Mouse (Mus musculus) kidney, adult 9 months (tissue): Measurements from ENCODE around the gene Kcnj1.

Source experiments
- DNase-seq: peaks from one replicate; pipeline ENCODE4 v3.0.0; 2022

The Kcnj1 gene

DNA sequence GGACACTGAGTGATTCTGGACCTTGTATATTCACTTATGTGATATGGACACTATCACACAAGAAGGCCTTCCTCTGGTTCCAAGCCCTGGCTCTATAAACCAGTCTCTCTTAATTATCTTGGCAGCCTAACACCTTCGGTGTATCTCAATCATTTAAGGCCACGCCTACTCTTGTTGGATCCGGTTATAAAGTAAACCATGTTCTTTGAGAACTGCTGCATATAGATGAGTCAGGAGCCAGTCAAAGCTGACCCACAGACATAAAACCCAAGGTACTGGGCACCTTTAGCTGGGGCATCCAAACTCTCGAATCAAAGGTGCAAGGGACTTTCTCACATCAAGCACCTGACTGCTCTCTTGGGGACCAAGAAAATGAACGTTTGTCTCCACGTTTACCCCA is at the start of gene Kcnj1:
Gene Kcnj1, plus strand, starts transcription at position 292 of the 400 bp plus-strand sequence.
- peak; percentile 67 for DNase-seq

DNA sequence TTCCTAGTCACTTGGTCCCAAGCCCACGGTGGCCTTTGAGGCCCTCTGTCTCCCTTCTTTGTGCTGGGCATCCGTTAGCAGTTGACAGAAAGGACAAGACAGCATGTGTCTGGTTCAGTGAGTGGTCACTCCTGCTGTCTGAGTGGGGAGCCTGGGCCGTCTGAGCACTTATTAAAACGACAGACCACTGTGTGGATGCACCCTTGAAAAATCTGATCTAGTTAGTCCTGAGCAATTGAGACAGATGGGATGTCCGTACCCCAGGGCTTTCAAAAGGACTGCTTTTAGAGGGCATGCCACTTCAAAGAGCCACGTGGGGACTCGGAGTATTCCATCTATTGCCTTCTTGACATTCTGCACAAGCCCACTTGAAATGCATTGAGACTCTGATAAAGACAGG is 48.7 kb upstream of the Kcnj1 start:
- DNase-seq = no peak

DNA sequence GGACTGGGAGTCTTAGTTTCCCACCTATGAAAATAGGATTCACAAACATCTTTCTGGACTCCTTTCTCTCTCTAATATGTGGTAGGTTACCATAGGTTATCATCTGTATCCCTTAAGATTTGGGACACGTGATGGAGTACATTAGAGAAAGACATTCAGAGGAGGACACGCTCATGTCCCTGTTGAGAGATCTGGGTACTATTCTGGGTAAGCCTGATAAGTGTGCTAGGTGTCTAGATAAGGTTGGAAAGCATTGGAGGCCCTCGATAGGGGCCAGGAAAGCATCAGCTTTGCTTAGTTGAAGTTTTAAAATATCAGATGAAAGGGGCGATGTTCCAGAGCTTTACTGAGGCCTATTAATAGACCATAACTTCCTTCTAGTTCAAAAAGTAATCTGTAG is 43.5 kb upstream of the Kcnj1 start:
- DNase-seq = no peak

DNA sequence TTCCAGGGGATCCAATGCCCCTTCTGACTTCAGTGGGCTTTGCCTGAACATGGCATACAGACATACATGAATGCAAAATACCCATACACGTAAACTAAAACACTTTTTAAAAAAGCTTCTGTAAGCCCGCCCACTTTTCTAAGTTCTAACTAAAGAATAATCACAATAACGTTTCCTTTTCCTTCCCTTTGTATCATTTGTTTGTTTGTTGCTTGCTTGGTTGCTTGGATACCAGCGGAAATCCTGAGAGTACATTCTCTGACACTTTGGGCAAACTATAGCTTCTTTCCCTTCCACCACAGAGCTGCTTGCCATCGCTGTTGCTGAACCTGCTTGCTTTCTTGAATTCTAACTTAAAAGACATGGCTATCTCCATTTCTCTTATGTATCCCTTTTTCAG is 41.1 kb upstream of the Kcnj1 start:
- DNase-seq = no peak

DNA sequence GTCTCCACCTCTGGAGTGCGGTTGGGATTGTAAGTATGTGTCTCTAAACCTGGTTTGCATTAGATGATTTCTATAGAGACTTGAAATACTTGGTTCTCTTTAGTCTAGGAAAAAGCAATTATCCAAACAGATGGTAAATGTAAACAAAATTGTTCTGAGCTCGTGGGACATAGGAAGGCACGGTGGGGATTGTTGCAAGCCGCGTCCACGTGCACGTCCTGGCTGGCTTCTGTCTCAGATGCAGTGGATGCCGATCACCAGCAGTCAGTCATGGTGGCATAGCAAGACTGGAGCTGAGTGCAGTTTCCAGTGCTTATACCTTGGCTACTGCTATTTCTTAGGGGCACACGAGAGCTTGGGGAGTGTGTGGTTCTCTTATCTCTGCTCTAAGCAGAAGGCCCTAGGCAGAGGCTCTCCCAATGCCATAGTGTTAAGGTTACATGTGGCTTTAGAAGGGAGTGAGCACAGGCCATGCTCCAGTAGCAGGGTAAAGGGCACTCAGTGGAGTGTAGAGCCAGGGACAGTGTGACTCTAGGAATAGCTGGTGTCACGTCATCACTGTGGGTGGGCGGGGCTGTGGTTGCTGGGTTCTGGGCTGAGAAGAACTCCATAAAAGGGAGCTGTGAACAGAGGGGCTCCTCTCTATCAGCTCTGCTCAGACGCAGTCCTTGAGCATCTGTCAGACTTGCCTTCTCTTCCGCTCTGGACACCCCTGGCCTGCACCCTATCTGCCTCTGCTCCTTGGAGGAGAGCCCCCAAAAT is 36.7 kb upstream of the Kcnj1 start:
- DNase-seq = no peak

DNA sequence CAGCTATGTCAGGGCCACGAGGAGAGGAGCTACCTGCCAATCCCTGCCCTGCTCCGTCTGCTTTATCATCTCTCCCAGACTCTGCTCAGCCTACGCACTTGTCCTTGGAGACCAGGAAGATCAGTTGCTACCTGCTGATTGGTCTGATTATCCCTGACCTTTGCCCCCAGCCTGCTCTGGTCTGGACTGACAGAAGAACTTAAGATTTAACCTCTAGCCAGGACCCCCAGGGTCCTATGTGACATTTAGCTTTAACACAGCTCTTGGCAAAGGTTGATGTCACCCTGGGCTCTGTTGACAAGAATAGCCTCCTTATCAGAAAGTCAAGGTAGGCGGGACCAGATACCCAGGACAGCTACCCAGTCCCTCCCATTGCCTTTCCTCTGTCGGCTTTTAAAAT is 31.5 kb upstream of the Kcnj1 start:
- DNase-seq = no peak

DNA sequence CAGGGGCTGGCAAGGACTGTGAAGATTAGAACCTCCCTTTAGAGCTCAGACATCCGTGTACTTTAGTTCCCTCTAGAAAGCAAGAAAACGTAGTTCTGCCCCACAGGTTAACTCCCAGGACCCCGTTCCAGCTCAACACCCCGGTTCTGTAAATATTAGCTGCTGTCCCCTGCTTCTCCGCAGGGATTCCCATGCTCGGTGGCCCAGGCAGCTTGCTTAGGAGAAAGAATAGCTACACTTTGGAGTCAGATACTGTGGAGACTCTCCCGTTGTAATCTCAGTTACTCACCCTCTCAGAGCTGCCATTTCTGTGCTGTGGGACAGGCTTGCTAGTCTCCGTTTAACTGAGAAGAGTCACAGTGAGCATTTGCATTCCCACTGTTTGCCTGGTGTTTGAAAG is 29.4 kb upstream of the Kcnj1 start:
- no peak for DNase-seq

DNA sequence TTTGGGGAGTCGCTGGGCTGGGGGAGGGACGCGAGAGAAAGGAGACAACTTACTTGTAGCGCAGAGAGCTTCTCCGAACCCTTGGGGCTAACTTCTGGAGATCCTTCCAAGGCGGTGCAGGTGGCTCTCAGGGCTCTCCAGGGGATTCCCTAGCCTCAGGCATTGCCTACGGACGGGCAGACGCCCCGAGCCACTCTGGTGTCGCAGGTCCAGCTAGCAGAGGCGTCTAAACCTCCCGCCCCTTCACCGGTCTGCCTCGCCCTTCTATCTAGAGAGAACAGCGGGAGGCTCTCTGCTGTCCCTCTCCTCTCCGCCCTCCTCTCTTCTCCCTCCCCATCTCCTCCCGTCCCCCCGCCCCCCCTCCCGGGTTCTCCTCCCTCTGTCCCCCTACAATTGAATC is 28.2 kb upstream of the Kcnj1 start, which contains the start of gene Kcnj5:
Gene Kcnj5, minus strand, starts transcription at position 300 of the 400 bp plus-strand sequence.
- DNase-seq = no peak

DNA sequence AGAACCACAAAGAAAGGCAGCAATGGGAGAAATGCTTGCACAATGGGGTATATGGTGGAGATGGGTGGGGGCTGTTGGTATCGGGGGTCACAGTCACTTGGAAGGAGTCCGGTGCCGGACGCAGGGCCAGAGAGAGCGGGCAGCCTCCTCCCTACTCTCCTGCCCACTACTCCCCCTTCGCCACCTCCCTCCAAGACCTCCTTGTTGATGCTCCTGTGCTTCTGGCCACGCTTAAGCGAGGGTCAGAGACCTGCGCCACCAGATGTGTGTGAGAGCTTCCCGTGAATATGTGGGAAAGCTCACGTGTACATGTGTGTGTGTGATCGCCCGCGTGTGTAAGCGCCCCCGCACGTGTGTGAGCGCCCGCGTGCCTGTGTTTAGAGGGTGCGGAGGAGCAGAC is 27.8 kb upstream of the Kcnj1 start:
- DNase-seq = no peak

DNA sequence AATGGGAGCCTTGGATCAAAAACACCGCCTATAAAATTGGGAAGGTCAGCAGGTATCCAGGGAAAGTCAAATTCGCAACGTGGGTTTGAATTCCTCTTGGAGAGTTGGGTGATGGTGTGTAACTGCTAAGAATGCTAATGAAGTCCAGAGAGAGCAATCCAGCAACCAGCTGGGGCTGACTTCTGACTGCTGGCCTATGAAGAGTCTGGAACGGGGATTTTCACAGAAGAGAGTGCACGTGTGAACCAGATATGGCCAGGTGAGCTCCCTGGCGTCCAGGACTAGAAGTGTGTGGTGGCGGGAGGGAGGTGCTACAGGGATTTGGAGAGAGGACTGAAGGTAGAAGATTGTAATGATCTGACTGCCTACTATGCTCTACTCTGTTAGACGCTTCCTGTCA is 24.2 kb upstream of the Kcnj1 start:
- DNase-seq = peak; percentile 44

DNA sequence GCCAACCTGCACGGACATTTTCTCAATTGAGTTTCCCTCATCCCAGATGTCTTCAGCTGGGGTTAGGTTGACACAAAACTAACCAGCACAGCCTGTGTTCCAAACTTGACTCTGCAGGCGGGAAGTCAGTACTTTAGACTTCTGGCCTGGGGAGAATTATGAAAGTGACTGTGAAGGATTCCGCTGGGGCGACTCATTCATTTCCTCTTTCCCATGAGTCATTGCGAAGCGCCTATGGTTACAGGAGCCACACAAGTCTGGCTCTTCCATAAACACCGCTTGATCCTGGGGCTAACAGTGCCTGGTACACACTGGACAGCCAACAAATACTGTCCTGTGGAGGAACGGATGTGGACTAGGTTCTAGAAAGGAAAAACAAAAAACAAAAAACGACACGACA is 22.9 kb upstream of the Kcnj1 start:
- DNase-seq = no peak

DNA sequence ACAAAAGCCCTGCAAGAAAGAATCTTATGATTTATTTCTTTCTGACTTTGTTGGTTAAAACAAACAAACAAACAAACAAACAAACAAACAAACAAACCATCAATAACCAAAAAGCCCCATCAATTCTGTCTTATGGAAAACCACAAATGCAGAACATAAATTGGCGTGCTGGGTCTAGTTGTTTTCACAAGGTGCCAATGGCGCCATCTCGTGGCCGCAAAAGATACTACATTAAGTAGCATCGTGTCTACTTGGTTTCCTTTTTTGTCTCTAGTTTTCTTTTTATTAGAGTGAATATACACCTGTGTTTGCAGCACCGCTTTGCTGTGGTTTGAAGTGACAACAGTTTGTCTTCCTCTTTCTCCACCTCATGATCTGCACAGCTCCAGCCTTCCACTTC is 22.0 kb upstream of the Kcnj1 start:
- peak; percentile 82 for DNase-seq

DNA sequence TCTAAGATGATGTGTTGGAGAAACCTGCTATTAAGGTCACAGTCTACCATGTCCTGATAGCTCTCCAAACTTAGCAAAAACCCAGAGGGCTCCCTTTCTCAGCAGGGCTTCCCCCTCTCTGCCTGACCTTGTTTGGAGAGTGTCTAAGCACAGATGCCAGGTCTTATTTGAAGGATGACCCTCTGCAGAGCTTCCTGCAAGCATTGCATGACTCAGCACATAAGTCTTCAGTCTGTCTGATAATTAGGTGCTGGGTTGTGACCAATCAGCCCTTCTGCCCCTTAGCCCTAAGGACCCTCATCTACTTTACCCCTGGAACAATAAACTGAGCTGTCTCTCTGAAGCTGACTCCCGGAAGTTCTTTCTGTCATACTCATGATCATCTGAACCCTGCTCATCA is 11.5 kb upstream of the Kcnj1 start:
- no peak for DNase-seq

DNA sequence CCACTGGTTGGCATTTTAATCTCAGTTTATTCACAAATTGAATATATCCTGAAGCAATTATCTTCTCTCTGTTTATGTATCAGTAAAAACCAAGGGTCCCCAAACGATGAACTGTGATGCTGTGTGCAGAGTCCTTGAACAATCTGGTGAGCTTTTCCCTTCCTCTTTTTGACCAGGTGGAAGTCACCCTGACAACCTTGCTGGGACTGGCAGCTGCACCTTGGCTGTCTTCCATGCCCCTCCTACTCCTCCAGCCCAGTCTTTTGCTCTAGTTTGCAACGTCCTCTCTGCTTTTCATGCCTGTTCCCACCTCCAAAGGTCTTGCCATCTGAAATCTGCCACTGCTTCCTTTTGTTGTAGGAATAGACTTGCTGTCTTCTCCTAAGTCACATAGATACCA is 3.5 kb upstream of the Kcnj1 start:
- peak; percentile 71 for DNase-seq

DNA sequence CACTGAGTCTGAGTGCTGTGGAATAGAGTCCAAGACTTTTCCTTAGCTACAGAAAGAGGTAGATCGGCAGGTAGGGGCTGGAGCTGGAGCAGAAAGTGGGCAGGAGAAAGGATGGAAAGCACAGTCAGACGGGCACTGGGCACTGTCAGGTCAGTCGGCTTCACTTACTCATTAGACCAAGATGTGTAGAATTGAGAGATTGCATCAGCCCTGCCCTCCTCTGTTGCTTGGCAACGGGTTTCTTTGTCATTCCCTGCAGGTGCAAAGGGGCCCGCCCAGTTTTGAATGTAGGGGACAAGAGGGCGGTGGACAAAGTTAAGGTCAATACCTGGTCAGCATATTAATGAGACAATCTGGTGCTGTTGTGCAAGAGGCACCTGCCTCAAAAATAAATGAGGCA is 2.9 kb upstream of the Kcnj1 start:
- peak; percentile 59 for DNase-seq

DNA sequence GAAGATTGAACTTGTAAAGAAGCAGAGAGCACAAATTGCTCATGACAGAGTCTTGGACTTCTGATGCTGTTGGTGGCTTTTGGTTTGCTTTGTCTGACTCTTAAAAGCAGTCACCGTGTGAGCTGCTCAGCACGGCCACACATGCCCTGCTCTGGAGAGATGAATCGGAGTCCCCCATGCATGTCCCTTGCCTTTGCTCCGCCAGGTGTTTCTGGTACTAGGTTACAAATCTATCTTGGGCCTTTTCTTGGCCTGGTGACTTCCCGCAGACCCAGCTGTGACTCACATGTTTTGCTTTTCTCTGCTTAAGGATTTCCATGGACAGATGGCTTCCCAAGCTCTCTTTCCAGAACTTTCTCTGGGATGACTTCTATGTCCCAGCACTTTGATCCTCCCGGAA is 1.4 kb downstream of the Kcnj1 start:
- DNase-seq = no peak

DNA sequence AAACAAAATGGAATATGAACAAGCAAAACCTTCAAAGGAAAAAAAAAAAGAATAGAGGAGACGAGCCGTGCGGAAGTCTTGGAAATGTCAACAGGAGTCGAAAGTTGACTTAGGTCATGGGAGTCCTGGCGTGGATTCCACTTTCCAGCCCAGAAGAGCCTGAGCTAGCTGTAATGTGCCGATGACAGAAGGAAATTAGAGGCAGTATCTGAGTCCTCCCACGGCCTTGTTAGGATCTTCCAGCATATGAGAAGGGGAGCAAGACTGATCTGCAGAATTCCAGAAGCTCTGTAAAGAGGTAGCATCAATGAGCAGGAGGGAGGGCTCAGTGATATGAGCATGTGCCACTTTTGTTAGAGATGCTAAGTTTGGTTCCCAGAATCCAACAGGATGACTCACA is 3.7 kb downstream of the Kcnj1 start:
- DNase-seq = no peak

DNA sequence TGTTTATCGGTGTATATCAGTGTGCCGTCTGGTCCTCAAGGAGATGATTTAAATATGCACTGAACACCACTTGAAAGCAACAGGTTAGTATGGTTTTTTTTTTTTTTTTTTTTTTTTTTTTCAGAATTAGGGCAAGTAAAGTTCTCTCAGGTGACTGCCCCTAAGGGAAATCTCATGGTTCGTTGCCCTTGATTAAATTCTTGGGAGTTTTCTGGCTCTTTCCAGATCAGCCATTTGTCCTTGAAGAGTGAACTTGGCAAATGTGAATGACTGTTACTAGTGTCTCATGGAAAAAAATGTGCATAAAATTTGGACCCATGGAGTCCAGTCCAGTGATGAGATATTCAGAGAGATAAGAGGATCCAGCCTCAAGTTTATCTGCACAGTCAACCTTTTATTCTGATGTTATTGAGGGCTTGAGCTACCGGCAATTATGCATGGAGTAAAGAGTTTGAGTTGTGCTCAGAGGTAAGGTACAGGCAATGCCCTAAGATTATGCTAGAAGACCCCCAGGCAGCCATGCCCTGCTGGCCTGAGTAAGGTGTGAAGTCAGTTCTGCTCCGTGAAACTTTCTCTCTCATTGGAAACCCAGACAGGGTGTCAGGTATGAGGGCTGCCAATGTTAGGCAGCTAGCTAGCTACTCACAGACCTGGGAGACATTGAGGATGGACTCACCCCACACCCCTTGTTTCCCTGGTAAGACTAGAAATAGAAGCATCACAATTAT is 4.7 kb downstream of the Kcnj1 start:
- peak; percentile 74 for DNase-seq

DNA sequence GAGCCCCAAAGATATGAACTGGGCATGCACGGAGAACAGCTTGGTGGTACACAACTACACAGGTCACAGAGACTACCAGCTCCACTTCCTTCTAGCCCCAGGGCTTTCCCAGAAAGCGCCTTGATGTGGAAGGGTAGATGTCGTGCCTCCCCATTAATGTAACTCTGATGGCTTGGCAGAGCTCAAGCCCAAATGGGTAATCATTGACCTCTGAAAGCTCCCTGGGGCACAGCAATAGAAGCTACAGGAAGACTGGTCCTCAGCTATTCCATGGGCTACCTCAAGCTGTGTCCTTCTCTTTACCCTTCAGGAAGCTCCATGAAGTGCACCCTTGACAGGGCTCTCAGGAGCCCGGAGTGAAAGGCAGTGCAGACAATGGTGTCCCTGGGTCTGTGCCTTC is 12.6 kb downstream of the Kcnj1 start:
- DNase-seq = peak; percentile 83

DNA sequence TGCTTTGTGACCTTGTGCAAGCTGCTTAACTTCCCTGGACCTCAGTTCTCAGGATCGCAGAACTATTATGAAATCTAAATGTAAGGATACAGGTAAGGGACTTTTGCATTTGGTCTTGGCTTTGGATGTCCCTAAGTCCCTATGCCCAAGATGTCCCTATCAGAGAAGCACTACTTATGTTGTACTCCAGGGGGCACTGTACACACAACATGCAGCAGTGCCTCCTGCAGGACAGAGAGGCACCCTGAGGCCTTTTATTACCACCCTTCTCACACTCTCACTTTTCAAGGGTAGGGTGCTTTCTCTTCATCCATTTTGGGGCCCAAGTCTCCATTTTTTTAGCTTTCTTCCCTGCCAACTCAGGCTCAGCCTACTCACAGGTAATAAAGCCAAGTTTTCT is 15.8 kb downstream of the Kcnj1 start:
- no peak for DNase-seq

DNA sequence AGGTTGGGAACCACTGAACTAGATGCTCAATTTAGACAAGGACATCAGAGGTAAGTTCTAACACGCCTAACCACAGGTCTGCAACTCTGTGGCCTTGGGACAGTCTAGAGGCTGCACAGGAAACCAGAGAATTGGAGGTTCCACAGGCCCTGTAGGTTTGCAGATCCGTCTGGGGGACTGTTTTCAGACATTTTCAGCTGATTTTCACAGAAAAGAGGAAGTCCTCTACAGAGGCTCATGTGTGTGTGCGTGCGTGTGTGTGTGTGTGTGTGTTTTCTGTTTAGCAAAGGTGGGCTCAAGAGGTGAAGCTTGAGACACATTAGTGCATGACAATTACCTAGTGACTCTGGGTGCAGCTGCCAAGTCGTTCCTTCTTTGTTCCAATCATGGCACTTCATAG is 18.8 kb downstream of the Kcnj1 start:
- DNase-seq = no peak

DNA sequence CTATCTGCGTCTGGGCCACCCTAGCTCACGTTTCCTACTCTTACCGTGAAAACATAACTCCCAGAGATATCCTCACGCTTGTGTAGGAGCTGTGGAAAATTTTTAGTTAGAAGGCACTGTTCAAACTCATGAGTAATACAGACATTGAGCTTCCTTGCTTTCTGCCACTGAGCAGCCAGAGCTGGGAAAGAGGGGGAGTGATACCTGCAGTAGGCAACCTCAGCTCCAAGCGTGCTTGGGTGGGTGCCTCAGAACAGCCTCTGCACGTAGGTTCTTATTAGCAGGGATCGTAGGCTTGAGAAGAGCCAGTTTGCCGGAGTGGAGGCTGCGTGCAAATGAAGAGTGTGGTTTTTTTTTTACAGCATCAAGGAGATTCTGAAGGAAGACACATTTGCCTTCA is 19.4 kb downstream of the Kcnj1 start:
- DNase-seq = no peak

DNA sequence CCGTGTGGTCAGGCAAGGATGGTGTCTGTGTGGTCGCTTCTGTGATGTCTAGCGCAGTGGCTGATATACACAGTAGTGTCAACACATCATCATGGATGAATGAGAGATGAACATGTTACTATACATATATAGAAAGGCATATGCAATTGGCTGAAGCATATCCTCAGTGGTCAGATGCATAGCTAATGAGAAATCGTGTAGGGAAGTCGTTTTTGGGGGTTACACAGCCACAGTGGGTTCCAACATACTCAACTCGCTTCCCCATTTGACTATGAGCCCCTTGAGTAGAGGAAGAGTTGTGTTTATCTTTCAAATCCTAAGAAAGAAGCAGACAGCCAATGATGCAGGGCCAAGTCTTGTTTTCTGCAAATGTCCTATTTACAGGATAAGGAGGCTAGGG is 20.4 kb downstream of the Kcnj1 start:
- DNase-seq = no peak

DNA sequence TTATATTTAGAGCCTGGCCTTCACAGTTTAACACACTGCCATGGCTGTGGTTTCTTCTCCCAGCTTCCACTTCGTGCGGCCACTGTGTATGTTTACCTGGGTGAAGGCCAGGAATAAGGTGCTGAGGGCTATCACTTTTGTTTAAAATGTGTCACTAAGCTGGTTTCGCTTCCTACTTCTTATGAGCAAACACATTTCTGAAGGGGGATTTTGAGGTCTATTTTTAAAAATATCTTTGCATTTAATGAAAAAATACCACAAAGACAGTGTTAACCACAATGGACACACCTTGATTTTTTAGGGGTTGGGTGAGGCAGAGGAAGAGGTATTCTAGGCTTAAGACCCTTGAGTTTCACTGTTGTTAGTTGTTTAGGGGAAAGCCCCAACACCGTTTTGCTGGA is 22.5 kb downstream of the Kcnj1 start:
- no peak for DNase-seq

DNA sequence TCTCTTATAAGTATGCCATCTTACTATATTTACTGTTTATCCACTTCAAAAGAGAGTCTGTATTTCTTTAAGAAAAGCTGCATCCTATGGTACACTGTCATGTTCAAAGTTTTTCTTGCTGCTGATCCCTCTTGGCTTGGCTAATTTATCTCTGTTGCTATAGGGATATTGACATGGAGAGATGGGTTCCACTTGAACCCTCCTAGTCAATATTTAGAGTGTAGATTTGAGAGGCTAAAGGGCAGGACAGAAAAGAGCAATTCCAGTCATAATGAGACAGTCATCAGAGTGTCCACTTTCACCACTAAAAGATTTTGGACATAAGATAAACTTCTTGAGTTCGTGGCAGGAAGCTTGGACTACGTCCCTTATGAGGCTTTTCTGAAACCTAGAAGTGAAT is 27.9 kb downstream of the Kcnj1 start:
- DNase-seq = no peak
